Mouse (Mus musculus) forebrain, postnatal 0 days (tissue): ENCODE results near the gene Arf3. TPM values are rescaled to one million over a fixed set of nuclear protein-coding genes. Genes with fewer than 3 reads are reported as not detected.

Experiments used
- ATAC-seq: fragments of 200-750 bp; cut with Nextera tagmentation; 2 replicates; pipeline ENCODE4 v1.8.0; 2017; ENCODE audit warnings: mild to moderate bottlenecking, moderate library complexity
- DNase-seq: peaks from one replicate; pipeline ENCODE4 v3.0.0-alpha.2; 2015
- H3K27ac ChIP-seq: fragments of 300-500 bp; sonication (generic); 2 replicates; pipeline ENCODE4 v1.5.1; 2014; ENCODE audit warnings: low read depth, mild to moderate bottlenecking, antibody characterized with exemption, low read length, moderate library complexity, mixed read lengths
- H3K27me3 ChIP-seq: fragments of 300-500 bp; sonication (generic); 2 replicates; pipeline ENCODE4 v1.6.1; 2014; ENCODE audit warnings: mild to moderate bottlenecking, low read length, mixed read lengths; ENCODE audit not compliant: insufficient read depth
- H3K36me3 ChIP-seq: fragments of 300-500 bp; sonication (generic); 2 replicates; pipeline ENCODE4 v1.6.1; 2014; ENCODE audit warnings: mild to moderate bottlenecking, moderate library complexity; ENCODE audit not compliant: insufficient read depth
- H3K4me1 ChIP-seq: fragments of 300-500 bp; sonication (generic); 2 replicates; pipeline ENCODE4 v1.6.1; 2014; ENCODE audit warnings: antibody characterized with exemption; ENCODE audit not compliant: insufficient read depth
- H3K4me2 ChIP-seq: fragments of 300-500 bp; sonication (generic); 2 replicates; pipeline ENCODE4 v1.6.1; 2014; ENCODE audit warnings: low read depth, mild to moderate bottlenecking, moderate library complexity
- H3K4me3 ChIP-seq: fragments of 300-500 bp; sonication (generic); 2 replicates; pipeline ENCODE4 v1.5.1; 2014; ENCODE audit warnings: low read depth, low read length, mixed read lengths
- H3K9ac ChIP-seq: fragments of 300-500 bp; sonication (generic); 2 replicates; pipeline ENCODE4 v1.6.1; 2014; ENCODE audit warnings: mild to moderate bottlenecking
- H3K9me3 ChIP-seq: fragments of 300-500 bp; sonication (generic); 2 replicates; pipeline ENCODE4 v1.6.1; 2016; ENCODE audit warnings: low read length
- CTCF ChIP-seq: sonication (generic); IDR thresholded peaks from 2 replicates; pipeline ENCODE4 v1.5.1; 2016; ENCODE audit warnings: antibody characterized with exemption, control low read depth, low read depth
- WGBS: fragments of 180-500 bp; shearing (Covaris S2); extraction: QIAGEN DNeasy Blood & Tissue Kit; methylation state at CpG from one replicate; pipeline ENCODE4 v1.1.7; 2014; 5-methylcytosine and 5-hydroxymethylcytosine counted together
- polyA plus RNA-seq: library from polyadenylated mRNA; unstranded; fragments of >200 nt; fragmentation: Nextera tagmentation; extraction: Ambion mirVana; gene quantifications from 2 replicates; pipeline ENCODE4 v1.2.1, GENCODE M21; 2015
- total RNA-seq: library from RNA; depleted of rRNA; stranded (reverse); fragments of >200 nt; gene quantifications from 2 replicates; pipeline ENCODE4 v1.2.3, GENCODE M21; 2014

The Arf3 gene
- total and polyA plus RNA-seq, 2 experiments from 2014 or later: 104 to 116 TPM

GRCm38 (mm10) chr15:98724441-98724840 is 38.6 kb downstream of the Arf3 start:
- Histone ChIP-seq H3K9ac (no peak overlapping the region), H3K9me3 (no peaks in the 10 kb centered on the region), H3K27me3 (0 out of 2 replicates have a peak, but pooled peaks cover 15% of the 10 kb centered on the region), H3K4me1 (0 out of 2 replicates have a peak, but pooled peaks cover 9% of the 10 kb centered on the region), H3K27ac (no peak overlapping the region), H3K36me3 (no peaks in the 10 kb centered on the region), H3K4me2 (0 out of 2 replicates have a peak overlapping the region, but pooled peaks have one; percentile 10), H3K4me3 (no peak overlapping the region)
- DNase-seq (no peak), ATAC-seq (no peak)
- no peak for TF ChIP-seq CTCF
- WGBS: 39% methylated on average over 19 of the region's 19 CpGs

GRCm38 (mm10) chr15:98722854-98723253 is 40.2 kb downstream of the Arf3 start:
- ATAC-seq (no peak), DNase-seq (no peak)
- Histone ChIP-seq H3K27me3 (0 out of 2 replicates have a peak, but pooled peaks cover 4% of the 10 kb centered on the region), H3K9me3 (no peaks in the 10 kb centered on the region), H3K36me3 (no peaks in the 10 kb centered on the region), H3K9ac (no peak overlapping the region), H3K4me1 (0 out of 2 replicates have a peak, but pooled peaks cover 9% of the 10 kb centered on the region), H3K27ac (no peak overlapping the region), H3K4me3 (no peak overlapping the region), H3K4me2 (no peak overlapping the region)
- 59% methylated on average over 14 of the region's 14 CpGs for WGBS
- TF ChIP-seq CTCF: no peak

- Histone ChIP-seq H3K36me3 (no peaks in the 10 kb centered on the region), H3K4me1 (0 out of 2 replicates have a peak, but pooled peaks cover 6% of the 10 kb centered on the region), H3K4me3 (no peak overlapping the region), H3K27me3 (0 out of 2 replicates have a peak, but pooled peaks cover 4% of the 10 kb centered on the region), H3K9me3 (no peaks in the 10 kb centered on the region), H3K9ac (no peak overlapping the region), H3K4me2 (no peak overlapping the region), H3K27ac (no peak overlapping the region)
- DNase-seq (peak; percentile 29), ATAC-seq (no peak)
- 31% methylated on average over 8 of the region's 8 CpGs for WGBS
- no peak for TF ChIP-seq CTCF
Observed at GRCm38 (mm10) chr15:98722191-98722590, 40.8 kb downstream of the Arf3 start.

- no peak for TF ChIP-seq CTCF
- DNase-seq: no peak
- 69% methylated on average over 16 of the region's 16 CpGs for WGBS
Observed at GRCm38 (mm10) chr15:98717301-98717700, 45.7 kb downstream of the Arf3 start.

GRCm38 (mm10) chr15:98714230-98714652 is 48.8 kb downstream of the Arf3 start:
- Histone ChIP-seq H3K9ac (no peak overlapping the region), H3K36me3 (no peaks in the 10 kb centered on the region), H3K9me3 (no peaks in the 10 kb centered on the region), H3K27ac (no peak overlapping the region), H3K4me3 (no peak overlapping the region), H3K27me3 (no peaks in the 10 kb centered on the region), H3K4me1 (no peaks in the 10 kb centered on the region), H3K4me2 (no peak overlapping the region)
- ATAC-seq: no peak
- WGBS: 52% methylated on average over 5 of the region's 5 CpGs
- no peak for DNase-seq
- no peak for TF ChIP-seq CTCF

More at GRCm38 (mm10) chr15:98717301-98717700, 45.7 kb downstream of the Arf3 start:
- Histone ChIP-seq H3K4me1 (no peaks in the 10 kb centered on the region), H3K4me2 (no peak overlapping the region), H3K9ac (no peak overlapping the region), H3K36me3 (no peaks in the 10 kb centered on the region), H3K27ac (no peak overlapping the region), H3K9me3 (no peaks in the 10 kb centered on the region), H3K27me3 (0 out of 2 replicates have a peak, but pooled peaks cover 4% of the 10 kb centered on the region), H3K4me3 (no peak overlapping the region)
- no peak for ATAC-seq

- no peaks in the 10 kb centered on the region for H3K4me1 ChIP-seq
- no peaks in the 10 kb centered on the region for H3K36me3 ChIP-seq
- H3K9me3 ChIP-seq: no peaks in the 10 kb centered on the region
- H3K27me3 ChIP-seq: no peaks in the 10 kb centered on the region
- TF ChIP-seq CTCF: peak; percentile 78
- H3K9ac ChIP-seq: no peak overlapping the region
- DNase-seq (peak; percentile 68), ATAC-seq (peak; percentile 61)
- no peak overlapping the region for H3K27ac ChIP-seq
- no peak overlapping the region for H3K4me2 ChIP-seq
- 13% methylated on average over 9 of the region's 9 CpGs for WGBS
- no peak overlapping the region for H3K4me3 ChIP-seq
Observed at GRCm38 (mm10) chr15:98710442-98710841, 52.6 kb downstream of the Arf3 start.

- ATAC-seq (peak; percentile 92), DNase-seq (peak; percentile 90)
- WGBS: 21% methylated on average over 16 of the region's 16 CpGs
- no peak within 1 kb of the TSS for H3K27ac ChIP-seq
- H3K27me3 ChIP-seq: no peaks in the 10 kb centered on the region
- no peaks in the 10 kb centered on the region for H3K9me3 ChIP-seq
- no peaks in the 10 kb centered on the region for H3K4me1 ChIP-seq
- H3K36me3 ChIP-seq: no peaks in the 10 kb centered on the region
- peak within 1 kb of the TSS; percentile 43 for H3K9ac ChIP-seq
- peak within 1 kb of the TSS; percentile 47 for H3K4me2 ChIP-seq
- peak within 1 kb of the TSS; percentile 37 for H3K4me3 ChIP-seq
- peak; percentile 83 for TF ChIP-seq CTCF
Observed at GRCm38 (mm10) chr15:98707766-98708372, 55.1 kb downstream of the Arf3 start, which contains the start of gene Ccdc65. Gene Ccdc65, plus strand, starts transcription at chr15:98708207.
